Mouse (Mus musculus) lung, postnatal 0 days (tissue): ENCODE results near the gene Majin.

Experiments
- CTCF ChIP-seq: IDR thresholded peaks from 2 replicates; pipeline ENCODE4 v1.5.1; 2016; ENCODE audit warnings: antibody characterized with exemption, mild to moderate bottlenecking
- EP300 ChIP-seq: IDR thresholded peaks from 2 replicates; pipeline ENCODE4 v1.6.1; 2016; ENCODE audit warnings: antibody characterized with exemption, mild to moderate bottlenecking, control low read depth

- TF ChIP-seq CTCF (no peak), EP300 (no peak)
Observed at GRCm38 (mm10) chr19:6238740-6239139, 54.6 kb downstream of the Majin start.
